Mouse (Mus musculus): ENCODE measurements around the gene Psmd11.

Psmd11 gene

DNA sequence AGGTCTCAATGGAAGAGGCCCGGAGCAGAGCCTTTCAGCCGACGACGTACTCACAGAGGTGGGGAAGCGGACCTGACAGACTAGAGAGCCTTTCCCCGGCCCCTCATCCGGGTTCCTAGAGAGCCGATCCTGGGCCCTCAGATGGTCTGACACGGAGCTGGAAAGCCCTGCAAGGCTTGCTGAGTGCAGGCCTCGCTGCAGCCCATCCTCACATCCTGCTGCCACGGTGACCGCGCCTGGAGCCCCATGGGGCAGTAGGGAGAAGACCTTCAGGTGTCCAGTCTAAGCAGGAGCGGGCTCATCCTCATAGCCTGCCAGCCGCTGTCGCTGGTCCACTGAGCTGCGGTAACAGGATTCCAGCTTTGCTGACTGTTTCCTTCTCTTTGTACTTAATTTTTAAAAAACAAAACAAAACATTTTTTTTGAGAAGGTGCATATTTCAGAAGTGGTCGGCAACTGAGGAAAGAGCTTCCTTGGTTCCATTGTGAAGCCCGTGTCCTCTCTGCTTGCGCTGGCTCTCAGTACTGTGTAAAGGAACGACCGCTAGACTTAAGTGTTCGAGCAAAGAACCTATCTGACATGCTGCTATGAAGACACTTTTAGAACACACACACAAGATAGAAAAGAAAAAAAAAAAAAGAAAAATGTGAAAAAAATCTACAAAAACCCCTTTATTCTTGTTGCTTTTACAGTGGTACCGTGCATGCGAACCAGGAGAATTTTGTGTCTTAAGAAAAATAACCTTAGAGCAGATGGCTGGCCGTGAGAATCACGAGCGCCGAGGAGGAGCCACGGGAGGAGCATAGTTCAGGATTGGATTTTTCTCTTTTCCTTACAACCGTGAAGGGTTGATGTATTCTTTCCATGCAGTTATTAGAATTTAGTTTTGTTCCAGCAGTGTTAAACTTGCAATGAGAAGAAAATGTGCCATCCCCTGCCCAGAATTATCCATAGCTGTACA is 51.8 kb downstream of the Psmd11 start:
- intact Hi-C loops (cut with DNase I): no loop called here

DNA sequence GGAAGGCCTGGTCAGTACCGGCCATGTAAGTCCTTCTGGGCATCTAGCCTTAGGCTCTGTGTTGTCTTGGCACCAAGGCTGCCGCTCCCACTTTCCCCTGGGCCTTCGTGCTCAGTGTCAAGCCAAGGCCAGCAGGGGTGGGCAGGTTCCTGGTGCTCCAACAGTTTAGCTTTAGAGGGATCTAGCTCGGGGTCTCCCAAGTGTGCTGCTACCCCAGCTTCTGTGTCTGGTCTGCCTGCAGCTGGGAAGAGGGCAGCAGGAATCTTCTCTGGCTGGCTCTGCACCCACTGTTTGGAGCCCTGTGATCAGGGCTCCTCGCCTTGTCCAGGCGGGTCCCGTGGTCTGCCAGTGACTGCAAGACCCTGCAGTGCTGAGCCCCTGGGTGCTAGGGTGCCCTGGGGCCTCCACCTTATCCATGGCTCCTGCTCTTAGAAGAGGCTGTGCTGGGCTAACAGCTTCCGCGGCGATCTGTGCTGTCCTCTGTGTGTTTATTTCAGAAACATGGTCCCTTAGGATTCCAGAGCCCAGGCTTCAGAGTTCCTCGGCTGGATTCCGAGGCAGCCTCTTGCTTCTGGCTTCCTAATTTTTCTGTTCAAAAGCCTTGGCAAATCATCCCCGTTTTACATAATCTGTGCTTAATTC is 53.1 kb downstream of the Psmd11 start:
- intact Hi-C loops (cut with DNase I): no loop called here

DNA sequence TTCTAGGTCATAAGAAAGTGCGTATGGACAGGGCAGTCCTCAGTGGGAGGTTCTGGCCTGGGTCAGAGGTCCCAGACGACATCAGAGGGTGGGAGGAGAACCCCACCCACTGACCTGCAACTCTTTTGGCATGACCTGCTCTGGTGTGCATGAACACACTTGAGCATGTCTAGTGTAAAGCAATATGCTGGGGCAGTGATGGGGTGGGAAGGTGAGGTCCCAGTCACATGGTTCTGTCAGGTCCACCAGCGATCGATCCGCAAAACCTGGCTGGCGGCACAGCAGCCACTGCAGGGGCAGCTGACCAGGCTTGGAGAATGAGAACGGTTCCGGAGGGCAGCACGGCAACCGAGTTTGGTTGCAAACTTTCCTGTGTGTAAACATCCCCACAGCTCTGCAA is 53.9 kb downstream of the Psmd11 start:
- intact Hi-C loops (cut with DNase I): no loop called here

DNA sequence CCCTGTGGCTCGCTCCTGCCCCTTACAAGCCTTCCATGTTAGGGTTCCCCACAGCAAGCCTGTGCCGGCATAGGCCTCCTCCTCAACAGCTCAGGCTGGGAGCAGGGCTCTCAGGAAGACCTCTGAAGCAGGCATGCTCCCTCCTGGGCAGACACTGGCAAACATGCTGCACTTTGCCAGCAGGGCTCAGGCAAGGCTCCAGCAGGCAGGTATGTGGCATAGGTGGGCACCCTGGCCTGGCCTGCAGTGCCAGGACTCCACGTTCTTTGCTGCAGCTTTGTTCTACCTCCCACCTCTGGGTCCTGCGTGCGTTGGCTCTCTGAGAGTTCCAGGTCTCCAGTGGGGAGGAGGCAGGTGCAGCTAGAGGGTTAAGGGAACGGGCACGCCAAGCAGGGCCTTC is 54.5 kb downstream of the Psmd11 start:
- intact Hi-C loops (cut with DNase I): no loop called here

GRCm38 (mm10) chr11:80483536-80484067 is 55.2 kb downstream of the Psmd11 start:
- intact Hi-C loops (cut with DNase I): no loop called here

- intact Hi-C loops (cut with DNase I): no loop called here
Measured at GRCm38 (mm10) chr11:80484191-80484791, 55.9 kb downstream of the Psmd11 start.

- intact Hi-C loops (cut with DNase I): no loop called here
Measured at GRCm38 (mm10) chr11:80485120-80485551, 56.7 kb downstream of the Psmd11 start.

- intact Hi-C loops (cut with DNase I): no loop called here
Measured at GRCm38 (mm10) chr11:80485622-80486206, 57.3 kb downstream of the Psmd11 start.

GRCm38 (mm10) chr11:80487904-80488587 is 59.6 kb downstream of the Psmd11 start:
- intact Hi-C loops (cut with DNase I): no loop called here

DNA sequence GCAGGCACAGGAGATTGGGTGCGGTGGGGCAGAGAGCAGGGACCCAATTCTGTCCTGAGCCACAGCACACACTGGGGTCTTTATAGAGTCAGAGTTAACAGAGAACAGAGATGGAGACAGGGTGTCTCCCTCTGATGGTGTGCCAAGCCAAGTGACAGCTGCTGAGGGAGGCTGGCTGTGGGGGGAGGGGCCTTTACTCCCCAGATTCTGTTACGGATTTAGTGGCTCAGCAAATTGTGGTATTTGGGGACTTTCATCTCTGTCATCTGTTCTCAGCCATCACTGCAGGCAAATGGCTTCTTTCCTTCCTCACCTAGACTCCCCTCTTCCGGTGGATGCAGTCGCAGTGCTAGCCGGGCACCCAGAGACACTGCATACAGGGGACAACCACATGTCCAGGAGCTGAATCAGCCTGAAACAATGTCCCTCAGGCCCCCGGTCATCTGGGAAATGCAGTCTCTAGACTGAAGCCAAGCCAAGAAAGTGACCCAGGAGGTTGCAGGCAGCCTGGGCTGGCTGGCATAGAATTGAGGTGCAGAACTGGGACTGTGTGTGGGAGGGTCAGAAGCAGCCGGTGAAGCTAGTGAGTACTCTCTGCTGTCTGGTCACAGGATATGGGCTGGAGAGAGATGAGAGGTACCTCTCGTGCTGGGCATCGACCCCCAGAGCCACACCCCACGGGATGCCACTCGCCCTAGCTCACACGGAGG is 60.9 kb downstream of the Psmd11 start:
- intact Hi-C loops (cut with DNase I): no loop called here

GRCm38 (mm10) chr11:80489882-80490196 is 61.4 kb downstream of the Psmd11 start:
- intact Hi-C loops (cut with DNase I): no loop called here

DNA sequence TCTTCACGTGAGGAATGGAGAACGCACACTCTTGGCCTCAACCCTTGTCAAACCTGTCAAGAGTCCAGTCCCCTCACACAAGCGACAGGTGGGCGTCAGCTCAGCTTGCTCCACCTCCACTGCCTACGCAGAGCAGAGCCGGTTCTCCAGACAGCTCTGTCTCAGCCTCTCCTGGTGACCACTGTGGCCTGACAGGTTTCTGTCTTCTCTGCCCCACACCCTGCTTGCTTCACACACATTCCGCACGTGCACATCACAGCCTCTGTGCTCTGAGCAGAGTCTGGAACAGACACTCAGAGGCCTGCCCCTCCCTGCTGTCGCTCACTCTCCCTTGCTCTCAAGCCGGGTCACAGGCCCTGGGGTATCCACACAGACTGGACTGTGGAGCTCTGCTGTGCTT is 62.4 kb downstream of the Psmd11 start:
- intact Hi-C loops (cut with DNase I): no loop called here

- intact Hi-C loops (cut with DNase I): no loop called here
Measured at GRCm38 (mm10) chr11:80493186-80493585, 64.8 kb downstream of the Psmd11 start.

DNA sequence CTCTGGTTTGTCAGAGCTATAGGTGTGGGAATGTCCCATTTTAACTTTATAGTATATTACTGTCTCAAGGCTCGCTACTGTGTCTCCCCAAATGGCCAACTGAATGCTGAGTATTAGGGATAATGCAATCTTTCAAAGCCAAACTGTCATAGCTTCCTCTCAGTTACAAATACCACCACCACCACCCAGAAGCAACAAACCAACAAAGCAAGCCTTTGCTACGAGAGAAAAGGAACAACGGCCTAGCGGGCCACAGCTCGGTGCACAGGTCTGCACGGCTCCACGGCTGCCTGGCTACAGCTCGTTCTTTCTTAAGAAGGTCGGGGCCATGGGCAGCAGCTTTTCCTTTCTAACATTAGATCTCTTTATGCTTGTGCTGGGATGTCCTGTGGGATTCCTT is 66.4 kb downstream of the Psmd11 start:
- intact Hi-C loops (cut with DNase I): no loop called here

GRCm38 (mm10) chr11:80495972-80496371 is 67.6 kb downstream of the Psmd11 start:
- intact Hi-C loops (cut with DNase I): no loop called here

DNA sequence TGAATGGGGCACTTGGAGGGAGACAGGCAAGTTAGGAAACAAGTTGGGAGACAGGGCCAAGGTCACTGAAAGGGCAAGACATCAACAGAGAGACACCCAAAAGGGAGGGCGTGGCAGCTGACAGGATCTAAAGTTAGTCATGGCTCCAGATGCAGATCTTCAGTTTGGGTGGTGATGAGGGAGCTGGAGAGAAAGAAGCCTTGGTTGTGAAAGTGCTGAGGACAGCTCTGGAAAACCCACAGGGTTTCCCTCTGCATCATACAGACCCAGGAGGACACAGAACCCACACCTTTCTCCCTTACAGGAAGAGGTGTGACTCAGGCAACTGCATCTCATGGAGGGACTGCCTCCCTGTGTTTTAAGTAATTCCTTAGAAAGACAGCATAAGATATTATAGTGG is 68.2 kb downstream of the Psmd11 start:
- intact Hi-C loops (cut with DNase I): no loop called here

DNA sequence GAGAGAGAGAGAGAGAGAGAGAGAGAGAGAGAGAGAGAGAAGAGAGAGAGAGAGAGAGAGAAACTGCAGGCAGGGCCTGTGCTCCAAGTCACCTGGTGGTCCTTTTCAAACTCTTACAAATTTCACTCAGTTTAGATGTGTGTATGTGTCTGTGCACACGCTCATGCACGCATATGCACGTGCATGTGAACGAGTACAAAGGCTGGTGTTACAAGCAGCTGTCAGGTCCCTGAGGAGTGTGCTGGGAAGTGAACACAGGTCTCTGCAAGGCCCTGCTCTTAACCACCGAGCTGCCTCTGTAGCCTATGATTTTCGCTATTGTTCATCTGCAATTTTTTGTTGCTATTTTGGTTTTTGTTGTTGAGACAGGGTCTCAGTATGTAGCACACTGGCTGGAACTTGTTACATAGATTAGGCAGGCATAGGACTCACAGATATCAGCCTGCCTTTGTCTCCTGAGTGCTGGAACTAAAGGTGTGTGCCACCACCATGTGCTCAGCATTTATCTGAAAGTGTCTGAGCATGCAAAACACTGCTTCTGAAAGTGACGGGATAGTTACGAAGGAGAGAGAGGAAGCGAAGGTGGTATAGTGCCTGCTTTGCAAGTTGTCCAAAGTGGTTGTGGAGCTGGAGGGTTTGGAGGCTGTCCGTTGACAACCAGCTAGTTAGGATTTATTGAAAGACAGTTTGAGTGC is 69.0 kb downstream of the Psmd11 start:
- intact Hi-C loops (cut with DNase I): no loop called here

- intact Hi-C loops (cut with DNase I): no loop called here
Measured at GRCm38 (mm10) chr11:80498328-80499070, 70.1 kb downstream of the Psmd11 start.

- intact Hi-C loops (cut with DNase I): no loop called here
Measured at GRCm38 (mm10) chr11:80499550-80499952, 71.1 kb downstream of the Psmd11 start.
